Mouse (Mus musculus): ENCODE data around the gene Zmynd19. TPM values are rescaled to one million over a fixed set of nuclear protein-coding genes. Genes with fewer than 3 reads are reported as not detected.
"Not testable (repeated sequence)": the region's sequence is repeated elsewhere in the genome, so short reads cannot be mapped to it uniquely, and the experiment has no call there.

Gene Zmynd19
- polyA plus RNA-seq, 1 experiment from 2014 or later, result 20.9 TPM

DNA sequence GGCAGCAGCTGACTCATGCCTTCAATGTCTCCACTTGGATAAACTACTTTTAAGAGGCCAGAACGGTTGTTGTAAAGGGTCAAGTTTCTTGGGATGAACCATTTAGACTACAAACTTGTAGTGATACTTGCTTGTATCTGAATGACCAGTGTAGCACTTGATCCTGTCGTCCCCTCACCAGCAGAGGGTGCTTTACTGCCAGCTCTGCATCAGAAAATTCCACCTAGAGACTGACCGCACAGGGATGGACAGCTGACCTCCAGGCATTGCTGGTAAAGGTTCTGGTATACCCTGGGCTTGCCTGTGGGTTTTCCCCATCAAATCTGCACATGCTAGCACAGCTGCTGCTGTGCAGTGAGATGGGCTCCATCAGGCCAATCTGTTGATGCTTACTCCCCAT lies 11.3 kb downstream of the Zmynd19 start:
- H3K4me2 ChIP-seq (ENCODE audit: low read length), result no peak overlapping the region
- peaks cover 9% of the 10 kb centered on the region for H3K4me1 ChIP-seq (ENCODE audit: control insufficient read depth, insufficient read depth, low read length)
- 35% methylated on average over 3 of the region's 3 CpGs for WGBS
- no peaks in the 10 kb centered on the region for H3K27me3 ChIP-seq (ENCODE audit: control insufficient read depth, insufficient read depth, low read length)
- peaks cover 59% of the 10 kb centered on the region for H3K36me3 ChIP-seq (ENCODE audit: control insufficient read depth, insufficient read depth, low read length)
- H3K9ac ChIP-seq (replicated peaks; ENCODE audit: low read length), result no peak overlapping the region
- H3K27ac ChIP-seq (replicated peaks; ENCODE audit: low read depth, low read length), result no peak overlapping the region
- DNase-seq, result peak; percentile 48
- no peak for ATAC-seq (ENCODE audit: low FRiP score, low TSS enrichment)
- H3K9me3 ChIP-seq (ENCODE audit: control insufficient read depth, low read length), result no peaks in the 10 kb centered on the region
- no peak overlapping the region for H3K4me3 ChIP-seq (replicated peaks; ENCODE audit: low read depth, low read length)

DNA sequence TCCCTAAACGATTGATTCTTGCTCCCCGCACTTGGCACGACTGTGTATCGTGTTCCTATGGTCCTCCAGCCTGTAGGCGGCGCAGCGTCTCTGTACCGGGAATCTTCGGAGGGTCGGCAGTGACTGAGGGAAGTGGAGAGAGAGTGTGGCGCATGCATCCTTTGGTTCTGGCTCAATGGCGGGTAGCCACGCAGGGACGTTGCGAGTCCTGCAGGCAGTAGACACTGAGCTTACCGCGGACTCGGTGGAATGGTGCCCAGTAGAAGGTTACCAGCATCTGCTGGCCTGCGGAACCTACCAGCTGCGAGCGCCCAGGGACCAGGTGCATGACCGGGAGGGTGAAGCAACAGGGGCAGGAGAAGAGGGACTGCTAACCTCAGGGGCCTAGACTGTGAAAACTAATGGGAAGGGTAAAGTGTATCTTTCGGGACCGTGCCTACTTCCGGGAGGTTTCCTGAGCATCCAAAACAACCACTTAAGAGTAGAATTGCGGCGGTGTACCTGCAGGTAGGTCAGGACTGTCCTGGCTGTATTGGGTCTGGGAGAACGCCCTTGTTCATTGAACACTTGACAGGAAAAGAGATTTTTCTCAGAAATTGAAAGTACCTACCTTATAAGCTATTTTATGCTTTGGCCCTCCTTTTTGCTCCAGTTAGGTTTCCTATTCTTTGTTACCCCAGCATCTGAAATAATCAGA lies 12.9 kb downstream of the Zmynd19 start, which contains the start of gene Dph7:
Gene Dph7, plus strand, starts transcription at position 97 of the 697 bp plus-strand sequence.
- peak; percentile 95 for DNase-seq
- no peaks in the 10 kb centered on the region for H3K27me3 ChIP-seq (ENCODE audit: control insufficient read depth, insufficient read depth, low read length)
- peaks cover 9% of the 10 kb centered on the region for H3K4me1 ChIP-seq (ENCODE audit: control insufficient read depth, insufficient read depth, low read length)
- under 1% methylated on average over 28 of the region's 28 CpGs for WGBS
- H3K9me3 ChIP-seq (ENCODE audit: control insufficient read depth, low read length), result no peaks in the 10 kb centered on the region
- peaks cover 55% of the 10 kb centered on the region for H3K36me3 ChIP-seq (ENCODE audit: control insufficient read depth, insufficient read depth, low read length)
- H3K27ac ChIP-seq (replicated peaks; ENCODE audit: low read depth, low read length), result peak within 1 kb of the TSS; percentile 50; the same call in 1 of the 2 replicates
- H3K4me2 ChIP-seq (ENCODE audit: low read length), result peak within 1 kb of the TSS; percentile 82
- peak within 1 kb of the TSS; percentile 70 for H3K9ac ChIP-seq (replicated peaks; ENCODE audit: low read length)
- peak within 1 kb of the TSS; percentile 61 for H3K4me3 ChIP-seq (replicated peaks; ENCODE audit: low read depth, low read length)
- peak; percentile 90 for ATAC-seq (ENCODE audit: low FRiP score, low TSS enrichment)

DNA sequence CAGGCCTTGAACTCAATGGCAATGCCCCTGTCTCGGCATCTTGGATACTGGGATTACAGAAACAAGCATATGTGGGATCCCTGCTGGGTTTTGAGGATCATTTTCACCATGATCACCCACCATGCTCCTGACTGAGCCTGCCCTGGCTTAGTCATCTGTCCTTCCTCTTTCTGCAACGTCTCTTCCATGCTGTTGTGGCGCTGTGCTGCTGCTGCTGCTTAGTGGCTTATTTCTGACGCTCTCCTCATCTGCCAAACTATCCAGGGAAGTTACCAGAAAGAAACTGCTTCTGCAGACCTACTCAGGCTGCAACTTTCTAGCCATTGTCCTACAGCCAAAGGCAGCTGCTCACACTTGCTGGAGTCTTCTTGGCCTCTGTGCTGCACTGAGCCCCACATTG lies 20.8 kb downstream of the Zmynd19 start:
- Histone ChIP-seq H3K4me1 (ENCODE audit: control insufficient read depth, insufficient read depth, low read length) (peaks cover 12% of the 10 kb centered on the region), H3K27me3 (ENCODE audit: control insufficient read depth, insufficient read depth, low read length) (no peaks in the 10 kb centered on the region), H3K27ac (replicated peaks; ENCODE audit: low read depth, low read length) (no peak overlapping the region), H3K9ac (replicated peaks; ENCODE audit: low read length) (no peak overlapping the region), H3K36me3 (ENCODE audit: control insufficient read depth, insufficient read depth, low read length) (peaks cover 74% of the 10 kb centered on the region), H3K9me3 (ENCODE audit: control insufficient read depth, low read length) (no peaks in the 10 kb centered on the region), H3K4me2 (ENCODE audit: low read length) (no peak overlapping the region), H3K4me3 (replicated peaks; ENCODE audit: low read depth, low read length) (no peak overlapping the region)
- DNase-seq (no peak), ATAC-seq (ENCODE audit: low FRiP score, low TSS enrichment) (no peak)
- WGBS, result 91% methylated on average over 4 of the region's 4 CpGs

DNA sequence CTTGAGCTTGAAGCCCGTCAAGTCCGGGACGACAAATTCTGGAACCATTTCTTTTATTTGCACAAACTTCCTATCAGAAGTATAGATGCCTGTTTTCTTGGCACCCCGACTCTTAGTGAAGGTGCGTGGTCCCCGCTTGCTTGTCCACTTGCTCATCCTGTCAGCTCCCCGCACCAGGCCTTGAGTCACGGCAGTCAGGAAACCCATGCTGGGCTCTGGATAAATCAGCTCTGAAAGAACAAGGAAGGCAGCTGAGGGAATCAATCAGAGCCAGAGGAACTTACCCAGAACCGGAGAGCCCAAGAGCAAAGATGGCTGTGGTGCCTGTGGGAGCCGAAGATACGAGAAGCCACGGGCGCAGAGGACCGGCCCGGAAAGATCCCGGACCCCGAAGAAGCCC lies 24.9 kb downstream of the Zmynd19 start:
- ATAC-seq (ENCODE audit: low FRiP score, low TSS enrichment), result 0 out of 2 replicates have a peak, but pooled peaks have one; percentile 0
- Histone ChIP-seq H3K36me3 (ENCODE audit: control insufficient read depth, insufficient read depth, low read length) (peaks cover 40% of the 10 kb centered on the region), H3K27ac (replicated peaks; ENCODE audit: low read depth, low read length) (peak overlapping the region; percentile 88), H3K9ac (replicated peaks; ENCODE audit: low read length) (peak overlapping the region; percentile 84), H3K4me1 (ENCODE audit: control insufficient read depth, insufficient read depth, low read length) (peaks cover 20% of the 10 kb centered on the region), H3K4me2 (ENCODE audit: low read length) (peak overlapping the region; percentile 64), H3K4me3 (replicated peaks; ENCODE audit: low read depth, low read length) (peak overlapping the region; percentile 63)
- H3K27me3 ChIP-seq (ENCODE audit: control insufficient read depth, insufficient read depth, low read length); DNase-seq; H3K9me3 ChIP-seq (ENCODE audit: control insufficient read depth, low read length): not testable (repeated sequence)
- 2% methylated on average over 17 of the region's 17 CpGs for WGBS

DNA sequence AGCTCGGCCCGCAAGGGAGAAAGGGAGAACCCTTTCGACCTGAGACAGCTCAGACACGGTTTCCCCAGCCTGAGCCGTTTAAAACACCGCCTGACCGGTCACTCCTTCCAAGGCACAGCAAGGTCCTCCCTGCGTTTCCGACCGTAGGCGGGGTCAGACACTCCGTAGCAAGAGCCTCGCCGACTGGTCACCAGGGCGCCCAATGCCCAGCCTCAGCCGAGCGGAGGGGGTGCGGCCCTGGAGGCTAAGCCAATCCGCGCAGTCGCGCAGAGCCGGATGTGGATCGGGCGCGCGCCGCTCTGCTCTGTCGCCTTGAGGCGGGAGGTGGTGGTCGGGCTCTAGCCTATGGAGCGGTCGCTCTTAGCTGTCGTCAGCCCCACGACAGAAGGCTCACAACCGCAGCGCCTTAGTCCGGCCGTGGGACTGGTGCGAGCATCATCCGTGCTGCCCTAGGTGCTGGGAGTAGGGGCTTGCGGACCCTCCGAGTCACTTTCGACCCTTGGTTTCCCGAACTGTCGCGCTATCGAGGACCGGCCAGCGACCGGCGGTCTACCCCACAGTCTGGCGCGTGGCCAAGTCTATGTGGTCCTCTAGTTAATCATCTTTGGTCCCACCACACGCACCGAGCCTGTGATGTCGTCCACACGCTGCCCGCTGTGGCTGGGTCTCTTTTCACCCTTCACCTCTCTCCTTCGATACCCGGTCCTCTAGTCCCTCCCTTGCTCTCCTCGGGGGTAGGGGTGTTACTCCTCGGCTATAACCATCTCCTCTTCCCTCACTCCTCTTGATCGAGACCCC lies 25.5 kb downstream of the Zmynd19 start, which contains the start of gene Mrpl41:
Gene Mrpl41, minus strand, starts transcription at position 193 of the 798 bp plus-strand sequence.
- H3K4me2 ChIP-seq (ENCODE audit: low read length), result peak within 1 kb of the TSS; percentile 64
- peak; percentile 99 for DNase-seq
- H3K9ac ChIP-seq (replicated peaks; ENCODE audit: low read length), result peak within 1 kb of the TSS; percentile 84
- peak; percentile 100 for ATAC-seq (ENCODE audit: low FRiP score, low TSS enrichment)
- peak within 1 kb of the TSS; percentile 63 for H3K4me3 ChIP-seq (replicated peaks; ENCODE audit: low read depth, low read length)
- peaks cover 33% of the 10 kb centered on the region for H3K36me3 ChIP-seq (ENCODE audit: control insufficient read depth, insufficient read depth, low read length)
- H3K27me3 ChIP-seq (ENCODE audit: control insufficient read depth, insufficient read depth, low read length), result no peaks in the 10 kb centered on the region
- peak within 1 kb of the TSS; percentile 88 for H3K27ac ChIP-seq (replicated peaks; ENCODE audit: low read depth, low read length)
- H3K4me1 ChIP-seq (ENCODE audit: control insufficient read depth, insufficient read depth, low read length), result peaks cover 20% of the 10 kb centered on the region
- under 1% methylated on average over 64 of the region's 64 CpGs for WGBS
- no peaks in the 10 kb centered on the region for H3K9me3 ChIP-seq (ENCODE audit: control insufficient read depth, low read length)

DNA sequence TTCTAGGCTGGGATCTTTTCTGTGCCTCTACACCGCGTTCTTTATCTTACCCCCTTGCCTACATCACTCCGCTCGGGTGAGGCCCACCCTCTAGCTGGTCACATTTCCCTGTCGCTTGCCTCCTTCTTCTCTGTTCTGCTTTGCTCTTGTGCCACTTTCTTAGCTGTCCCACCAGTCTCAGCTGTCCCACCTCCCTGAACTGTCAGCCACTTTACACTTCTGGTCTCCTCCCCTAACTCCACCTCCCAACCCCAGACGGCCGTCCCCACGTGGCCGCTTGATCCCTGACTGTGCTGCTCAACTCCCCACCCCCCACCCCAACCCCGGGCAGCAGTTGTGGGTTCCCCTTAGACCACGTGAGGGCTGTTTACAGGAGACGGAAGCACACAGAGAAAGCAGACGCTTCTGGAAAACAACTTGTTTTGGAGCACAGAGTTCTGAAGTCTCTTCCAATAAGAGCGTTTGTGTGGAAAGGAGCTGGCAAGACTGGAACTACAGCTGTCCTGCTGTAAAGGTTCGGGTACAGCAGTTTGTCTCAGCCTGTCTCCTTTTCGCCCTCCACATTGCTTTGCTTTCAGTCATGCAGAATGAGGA lies 26.2 kb downstream of the Zmynd19 start, which contains the start of gene Pnpla7:
Gene Pnpla7, plus strand, starts transcription at position 330 of the 594 bp plus-strand sequence.
- WGBS, result 1% methylated on average over 16 of the region's 16 CpGs
- ATAC-seq (ENCODE audit: low FRiP score, low TSS enrichment) (peak; percentile 28), DNase-seq (peak; percentile 62)

DNA sequence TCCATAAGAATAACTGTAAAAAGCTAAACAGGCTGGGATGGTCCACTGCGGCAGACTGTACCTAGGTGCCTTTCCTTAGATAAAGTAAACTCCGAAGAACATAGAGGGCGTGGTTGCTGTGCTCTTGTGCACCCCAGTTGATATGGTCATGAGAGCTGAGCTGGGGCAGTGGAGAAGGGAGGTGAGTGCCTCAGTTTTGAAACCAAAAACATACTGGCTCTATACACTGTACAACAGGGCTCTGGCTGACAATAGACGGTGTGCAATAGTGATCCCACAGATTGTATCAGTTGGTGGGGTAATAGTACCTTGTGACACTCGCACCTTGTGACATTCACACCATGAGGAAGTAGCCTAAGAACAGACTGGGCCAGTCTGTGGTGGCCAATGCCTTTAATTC lies 27.4 kb downstream of the Zmynd19 start:
- H3K4me1 ChIP-seq (ENCODE audit: control insufficient read depth, insufficient read depth, low read length), result peaks cover 20% of the 10 kb centered on the region
- no peaks in the 10 kb centered on the region for H3K27me3 ChIP-seq (ENCODE audit: control insufficient read depth, insufficient read depth, low read length)
- no peaks in the 10 kb centered on the region for H3K9me3 ChIP-seq (ENCODE audit: control insufficient read depth, low read length)
- no peak overlapping the region for H3K9ac ChIP-seq (replicated peaks; ENCODE audit: low read length)
- no peak overlapping the region for H3K4me2 ChIP-seq (ENCODE audit: low read length)
- H3K36me3 ChIP-seq (ENCODE audit: control insufficient read depth, insufficient read depth, low read length), result peaks cover 15% of the 10 kb centered on the region
- DNase-seq, result no peak
- no peak overlapping the region for H3K27ac ChIP-seq (replicated peaks; ENCODE audit: low read depth, low read length)
- no peak for ATAC-seq (ENCODE audit: low FRiP score, low TSS enrichment)
- WGBS, result 91% methylated on average over 5 of the region's 5 CpGs
- no peak overlapping the region for H3K4me3 ChIP-seq (replicated peaks; ENCODE audit: low read depth, low read length)

More for the DNA sequence above, 26.2 kb downstream of the Zmynd19 start, which contains the start of gene Pnpla7:
- Histone ChIP-seq H3K27ac (replicated peaks; ENCODE audit: low read depth, low read length) (peak within 1 kb of the TSS; percentile 88), H3K4me3 (replicated peaks; ENCODE audit: low read depth, low read length) (peak within 1 kb of the TSS; percentile 63), H3K4me1 (ENCODE audit: control insufficient read depth, insufficient read depth, low read length) (peaks cover 20% of the 10 kb centered on the region), H3K4me2 (ENCODE audit: low read length) (peak within 1 kb of the TSS; percentile 64), H3K36me3 (ENCODE audit: control insufficient read depth, insufficient read depth, low read length) (peaks cover 26% of the 10 kb centered on the region), H3K9ac (replicated peaks; ENCODE audit: low read length) (peak within 1 kb of the TSS; percentile 84), H3K27me3 (ENCODE audit: control insufficient read depth, insufficient read depth, low read length) (no peaks in the 10 kb centered on the region), H3K9me3 (ENCODE audit: control insufficient read depth, low read length) (no peaks in the 10 kb centered on the region)

DNA sequence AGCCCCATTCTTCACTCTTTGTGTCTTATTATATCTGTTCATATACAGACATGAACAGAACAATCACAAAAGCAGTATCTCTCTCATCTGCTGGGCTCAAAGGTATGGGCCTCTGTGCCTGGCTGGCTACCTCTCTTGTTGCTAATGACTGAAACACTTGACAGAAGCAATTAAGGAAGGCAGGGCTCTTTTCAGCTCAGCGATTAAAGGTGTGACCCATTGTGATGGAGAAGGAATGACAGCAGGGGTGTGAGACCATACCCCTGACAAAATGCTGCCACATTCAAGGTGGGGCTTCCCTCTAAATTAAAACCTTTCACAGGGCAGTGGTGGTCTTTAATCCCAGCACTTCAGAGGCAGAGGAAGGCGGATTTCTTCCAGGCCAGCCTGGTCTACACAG lies 38.2 kb downstream of the Zmynd19 start:
- no peak overlapping the region for H3K4me3 ChIP-seq (replicated peaks; ENCODE audit: low read depth, low read length)
- 70% methylated on average over 2 of the region's 2 CpGs for WGBS
- no peak for ATAC-seq (ENCODE audit: low FRiP score, low TSS enrichment)

More for the DNA sequence above, 38.2 kb downstream of the Zmynd19 start:
- Histone ChIP-seq H3K4me1 (ENCODE audit: control insufficient read depth, insufficient read depth, low read length) (no peaks in the 10 kb centered on the region), H3K27ac (replicated peaks; ENCODE audit: low read depth, low read length) (no peak overlapping the region), H3K9me3 (ENCODE audit: control insufficient read depth, low read length) (no peaks in the 10 kb centered on the region), H3K36me3 (ENCODE audit: control insufficient read depth, insufficient read depth, low read length) (no peaks in the 10 kb centered on the region), H3K4me2 (ENCODE audit: low read length) (no peak overlapping the region), H3K9ac (replicated peaks; ENCODE audit: low read length) (no peak overlapping the region), H3K27me3 (ENCODE audit: control insufficient read depth, insufficient read depth, low read length) (no peaks in the 10 kb centered on the region)
- no peak for DNase-seq
